Mouse (Mus musculus) kidney, postnatal 10 days (tissue): ENCODE measurements around the gene Tmem229a.

Experiments used
- DNase-seq: peaks from one replicate; pipeline ENCODE4 v3.0.0; 2021; ENCODE audit warnings: mixed read lengths

Gene Tmem229a

DNA sequence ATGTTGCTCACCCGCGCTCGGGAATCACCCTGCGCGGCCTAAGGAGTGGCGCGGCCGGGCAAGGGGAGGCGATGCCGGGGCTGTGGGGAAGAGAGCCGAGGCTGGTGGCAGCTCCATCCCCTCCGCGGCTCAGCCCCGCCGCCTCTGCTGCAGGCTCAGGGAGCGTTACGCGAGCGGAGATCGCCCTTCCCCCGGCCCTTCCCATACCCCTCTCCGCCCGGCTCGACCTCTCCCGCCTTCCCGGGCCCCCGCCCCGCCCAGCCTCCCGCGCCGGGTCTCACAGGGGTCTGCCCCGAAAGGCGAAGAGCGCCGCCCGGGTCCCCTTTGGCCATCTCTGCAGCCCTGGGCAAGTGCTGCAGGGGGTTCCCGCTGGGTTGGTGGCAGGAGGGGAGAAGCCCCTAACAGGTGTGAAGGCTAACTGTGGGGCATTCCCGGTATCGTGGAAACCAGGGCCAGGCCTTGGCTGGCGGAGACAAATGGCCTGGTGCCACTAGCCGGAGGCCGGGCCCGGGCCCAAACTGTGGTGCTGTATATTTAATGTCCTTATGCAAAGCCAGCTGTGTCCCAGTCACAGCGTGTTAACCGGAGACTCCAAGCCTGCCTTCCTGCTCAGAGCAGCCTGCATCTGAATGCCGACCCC, at the start of gene Tmem229a:
Gene Tmem229a, minus strand, starts transcription at position 352 of the 640 bp plus-strand sequence.
- DNase-seq: peak; percentile 74

DNA sequence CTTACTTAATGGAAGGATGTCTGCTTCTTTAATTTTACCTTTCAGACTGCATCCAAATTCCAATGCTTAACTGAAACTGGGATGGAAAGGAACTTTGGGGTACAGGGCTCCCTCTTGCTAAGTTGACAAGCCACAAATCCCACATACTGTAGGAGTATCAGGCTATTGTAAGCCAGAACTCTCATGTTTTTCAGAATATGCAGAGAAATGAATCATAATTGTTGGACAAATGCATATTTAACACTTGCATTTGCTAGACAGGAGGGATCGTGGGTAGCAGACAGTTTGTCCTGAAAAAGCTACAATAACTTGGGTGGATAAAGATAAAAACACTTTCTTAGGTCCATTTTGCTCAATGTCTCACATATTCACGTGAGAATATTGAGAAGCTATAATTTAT, 37.7 kb upstream of the Tmem229a start:
- DNase-seq: no peak

- DNase-seq: no peak
These were observed 33.7 kb upstream of the Tmem229a start for GRCm38 (mm10) chr6:24989836-24990235.

DNA sequence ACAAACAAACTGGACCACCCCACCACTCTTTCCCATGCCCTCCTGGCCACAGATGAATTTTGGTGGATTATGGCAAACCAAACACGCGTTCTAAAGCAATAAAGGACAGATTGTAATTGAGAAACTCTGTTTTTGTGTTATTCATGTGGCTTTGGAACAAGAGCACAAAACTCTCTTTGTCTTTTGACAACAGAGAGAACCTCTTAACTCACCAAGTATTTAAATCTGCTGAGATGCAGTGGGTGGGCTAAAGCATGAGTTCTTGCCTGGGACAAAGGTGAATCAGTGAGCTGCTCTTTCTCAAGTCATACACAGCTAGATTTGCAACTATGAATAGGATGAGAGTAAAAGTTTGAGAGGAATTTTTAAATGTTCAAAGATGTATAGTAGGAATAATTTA, 20.1 kb upstream of the Tmem229a start:
- DNase-seq: no peak

DNA sequence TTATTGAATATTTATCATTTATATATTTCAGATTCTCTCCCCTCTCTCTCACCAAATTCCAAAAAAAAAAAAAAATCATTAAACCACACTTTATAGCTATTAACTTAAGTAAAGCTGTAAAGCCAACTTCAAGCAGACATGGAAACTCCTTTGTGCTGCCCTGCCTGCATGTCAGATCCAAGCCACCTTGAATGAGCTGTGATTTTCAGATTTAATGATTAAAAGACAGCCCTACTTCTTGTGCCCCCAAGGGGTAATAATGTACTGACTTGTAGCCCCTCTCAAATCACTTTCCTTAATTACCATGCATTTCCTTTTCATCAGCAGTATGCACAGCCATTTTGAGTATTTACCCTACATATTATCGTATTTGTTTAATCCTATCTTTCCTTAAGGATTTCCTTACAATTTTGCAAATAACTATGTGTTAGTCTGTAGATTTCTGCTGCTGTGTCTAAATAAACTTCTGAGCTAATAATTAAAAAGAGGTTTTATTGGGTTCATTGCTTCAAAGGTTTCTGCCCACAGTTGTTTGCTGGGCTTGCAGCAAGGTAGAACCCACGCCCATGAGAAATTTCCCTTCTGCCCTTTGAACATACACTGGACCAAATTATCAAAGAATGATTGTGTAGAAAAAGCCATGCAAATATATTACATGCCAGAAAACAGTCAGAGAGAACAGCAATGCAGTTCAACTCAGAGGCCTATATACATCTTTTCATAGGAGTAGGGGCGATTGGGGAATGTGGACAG, 12.6 kb upstream of the Tmem229a start:
- DNase-seq: peak; percentile 19

DNA sequence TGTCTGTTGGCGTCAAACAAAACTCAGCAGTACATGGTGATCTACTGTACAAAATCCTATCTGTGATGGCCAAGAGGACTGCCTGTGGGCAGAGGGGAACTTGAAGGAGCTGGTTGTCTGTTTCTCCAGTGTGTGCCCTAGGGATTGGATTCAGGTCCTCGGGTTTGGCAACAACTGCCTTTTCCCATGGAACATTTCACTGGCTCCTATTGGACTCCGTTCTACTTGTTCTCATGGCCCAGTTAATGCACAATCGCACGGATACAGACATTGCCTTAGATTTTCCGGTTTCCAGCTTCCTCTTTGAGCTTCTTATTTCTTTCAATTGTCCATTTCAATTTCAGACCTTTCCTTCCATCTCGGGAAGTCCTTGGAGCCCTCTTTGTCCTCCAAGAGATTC, 11.6 kb upstream of the Tmem229a start:
- DNase-seq: no peak

GRCm38 (mm10) chr6:24966010-24966682, 10.0 kb upstream of the Tmem229a start:
- no peak for DNase-seq

DNA sequence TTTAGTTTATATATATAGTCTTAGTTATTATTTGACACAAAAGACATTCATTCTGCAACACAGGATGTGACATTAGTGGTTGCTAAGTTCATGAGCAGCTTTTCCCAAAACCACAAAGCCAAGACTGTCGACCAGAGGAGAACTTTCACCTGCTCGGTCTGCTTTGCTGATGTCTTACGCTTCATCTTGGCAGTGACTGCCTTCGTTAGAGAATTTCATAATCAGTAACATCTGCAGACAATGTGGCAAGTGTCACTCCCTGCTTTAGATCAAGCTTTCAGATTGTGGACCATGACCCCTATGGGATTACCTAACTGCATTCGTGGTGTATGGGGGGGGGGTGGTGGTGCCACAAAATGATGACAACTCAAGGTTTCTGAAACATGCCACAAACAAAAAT, 7.7 kb upstream of the Tmem229a start:
- DNase-seq: no peak

GRCm38 (mm10) chr6:24956586-24956973, 483 bp upstream of the Tmem229a start:
- no peak for DNase-seq

GRCm38 (mm10) chr6:24955131-24955945, 759 bp downstream of the Tmem229a start:
- DNase-seq: peak; percentile 48

- DNase-seq: no peak
These were observed 2.0 kb downstream of the Tmem229a start for GRCm38 (mm10) chr6:24954126-24954525.

GRCm38 (mm10) chr6:24952341-24952740, 3.8 kb downstream of the Tmem229a start:
- DNase-seq: no peak

DNA sequence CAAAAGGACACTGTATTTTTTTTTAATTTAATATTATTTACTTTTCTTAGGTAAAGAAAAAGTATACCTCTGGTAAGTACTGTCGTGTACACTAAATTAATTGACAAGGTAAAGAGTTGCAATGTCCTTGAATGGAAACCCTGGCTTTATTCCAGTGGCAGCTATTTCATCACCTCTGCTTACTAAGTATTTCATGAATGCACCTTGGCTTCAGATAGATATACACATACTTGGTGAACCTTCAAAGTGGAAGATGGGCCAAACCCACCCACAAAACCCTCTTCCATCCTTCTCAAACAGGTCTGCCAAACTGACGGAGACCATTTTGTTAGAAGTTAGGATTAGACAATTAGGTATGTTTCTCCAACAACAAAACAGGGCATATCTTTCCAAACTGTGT, 5.4 kb downstream of the Tmem229a start:
- DNase-seq: no peak

GRCm38 (mm10) chr6:24925076-24925785, 30.9 kb downstream of the Tmem229a start:
- DNase-seq: no peak

- no peak for DNase-seq
These were observed 42.5 kb downstream of the Tmem229a start for GRCm38 (mm10) chr6:24913591-24913990.

GRCm38 (mm10) chr6:24910728-24911105, 45.4 kb downstream of the Tmem229a start:
- peak; percentile 13 for DNase-seq

- DNase-seq: no peak
These were observed 45.9 kb downstream of the Tmem229a start for GRCm38 (mm10) chr6:24910016-24910727.

DNA sequence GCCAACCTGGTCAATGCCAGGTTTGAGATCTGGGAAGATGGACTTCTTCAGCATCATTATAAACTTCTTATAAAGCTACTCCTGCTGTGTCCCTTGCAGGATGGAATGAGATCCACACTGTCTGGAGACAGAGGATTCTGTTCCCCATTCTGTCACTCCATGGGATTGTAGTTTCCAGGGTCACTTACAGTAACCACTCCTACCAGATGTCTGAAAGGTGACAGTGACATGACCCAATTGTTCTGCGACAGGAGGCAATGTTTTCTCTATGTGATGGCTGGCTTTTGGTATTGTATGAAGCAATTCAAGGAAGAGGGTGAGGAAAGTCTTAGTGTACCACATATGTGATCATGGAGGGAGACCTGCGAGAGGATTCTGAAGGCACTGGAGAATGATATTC, 48.3 kb downstream of the Tmem229a start:
- no peak for DNase-seq

DNA sequence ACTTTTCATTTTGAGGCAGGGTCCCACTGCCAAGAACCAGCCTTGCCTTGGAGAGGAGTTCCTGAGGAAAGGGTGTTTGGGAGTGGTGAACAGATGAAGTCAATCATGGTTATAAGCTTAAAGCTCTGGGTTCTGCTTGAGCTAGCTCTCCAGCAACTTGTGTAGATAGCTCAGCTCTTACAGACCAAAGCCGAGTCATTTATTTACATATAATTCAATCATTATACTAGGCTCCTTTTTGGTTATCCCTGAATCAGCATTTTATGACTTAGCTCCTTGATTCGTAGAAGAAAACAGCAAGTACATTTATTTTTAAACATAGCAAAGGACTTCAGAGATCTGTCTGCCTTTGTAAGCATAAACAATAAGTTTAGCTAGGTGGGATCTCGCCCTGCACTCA, 51.0 kb downstream of the Tmem229a start:
- DNase-seq: no peak
